Mouse (Mus musculus): ENCODE results near the gene Tmem107.

- TF ChIP-seq CTCF (IDR thresholded peaks at IDR 0.05; ENCODE audit: low read depth, low read length) = no peak
- no peak for TF ChIP-seq POLR2A (IDR thresholded peaks at IDR 0.05; ENCODE audit: borderline replicate concordance, low read depth, low read length)
Measured at GRCm38 (mm10) chr11:69099177-69099914, 28.7 kb downstream of the Tmem107 start.
